Comparison of ENCODE assay signal across 11 mouse cellular contexts in the genomic region with DNA sequence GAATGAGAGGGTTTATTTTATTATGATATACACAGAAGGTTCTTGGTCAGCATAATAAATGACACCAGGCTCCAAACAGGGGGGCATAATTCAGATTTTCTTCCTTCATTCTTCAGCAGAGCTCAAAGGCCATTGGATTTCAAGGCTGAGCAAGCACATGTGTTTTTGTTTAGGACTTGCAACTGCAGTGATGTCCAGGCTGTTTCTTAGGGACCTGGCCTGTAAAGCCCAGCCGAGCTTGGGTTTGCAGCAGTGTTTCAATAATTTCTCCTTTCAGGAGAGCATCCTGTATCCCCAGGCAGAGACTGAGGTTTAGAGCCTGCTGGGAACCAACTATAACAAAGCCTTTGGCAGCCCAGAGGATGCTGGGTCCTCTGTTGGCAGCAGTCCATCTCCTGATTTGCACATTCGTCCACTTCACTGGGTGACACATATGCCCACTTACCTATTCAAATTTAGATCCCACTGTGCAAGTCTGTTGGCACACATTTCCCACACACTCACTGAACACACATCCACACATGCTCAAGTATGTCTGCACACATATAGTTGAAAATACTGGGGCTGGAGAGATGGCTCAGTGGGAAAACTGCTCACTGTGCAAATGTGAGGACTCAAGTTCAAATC.
DNase-seq lines count a peak whose midpoint lies in the region; ATAC-seq and TF ChIP-seq lines count a peak whose summit lies in the region.
"Had no signal": no experiment of that assay in that cellular context is flagged by ENCODE, and none has a peak within 500 bp of the region (broad histone marks: within the 10 kb centered on the region; RNA-seq: fewer than 3 reads in every experiment).

No protein-coding gene starts in this region.

- TF ChIP-seq EP300 in lung, postnatal 0 days (IDR thresholded peaks at IDR 0.05), result no peak

- no peak overlapping the region for H3K9ac ChIP-seq in lung, postnatal 0 days (replicated peaks; ENCODE audit: low read depth)
- H3K9ac ChIP-seq in neural tube, embryonic 14.5 days (replicated peaks; ENCODE audit: low read depth, low read length), result no peak overlapping the region
- H3K9ac ChIP-seq: lung, embryonic 15.5 days had no signal

- peak; percentile 4 for DNase-seq in lung, postnatal 10 days
- DNase-seq in lung, postnatal 0 days (ENCODE audit: low spot score), result no peak
- DNase-seq in embryonic facial prominence, embryonic 10.5 days (ENCODE audit: low spot score), result peak; percentile 23
- peak; percentile 46 for DNase-seq in forelimb bud, embryonic 11.5 days (ENCODE audit: low read depth, low spot score)
- no peak for DNase-seq in adrenal gland, postnatal 36 days
- DNase-seq in spleen, postnatal 14 days (ENCODE audit: low spot score in 2 of 2), result no peak
- DNase-seq: adrenal gland, adult 8-10 months; thymus, postnatal 36 days had no signal

- H3K4me2 ChIP-seq in lung, postnatal 0 days (replicated peaks; ENCODE audit: low read depth, low read length), result no peak overlapping the region
- H3K4me2 ChIP-seq in neural tube, embryonic 14.5 days (ENCODE audit: low read depth, low read length), result no peak overlapping the region
- H3K4me2 ChIP-seq: lung, embryonic 15.5 days had no signal

- H3K27ac ChIP-seq in lung, postnatal 0 days (ENCODE audit: low read length), result no peak overlapping the region
- H3K27ac ChIP-seq in embryonic facial prominence, embryonic 10.5 days (replicated peaks), result no peak overlapping the region
- H3K27ac ChIP-seq in neural tube, embryonic 14.5 days (ENCODE audit: low read depth, low read length), result no peak overlapping the region
- H3K27ac ChIP-seq: lung, embryonic 15.5 days had no signal

- TF ChIP-seq CTCF in lung, postnatal 0 days (IDR thresholded peaks at IDR 0.05), result no peak

- no peaks in the 10 kb centered on the region for H3K27me3 ChIP-seq in lung, postnatal 0 days (replicated peaks; ENCODE audit: insufficient read depth, low read length)
- H3K27me3 ChIP-seq in embryonic facial prominence, embryonic 10.5 days (replicated peaks; ENCODE audit: low read depth, poor library complexity, severe bottlenecking), result 0 out of 2 replicates have a peak, but pooled peaks cover 5% of the 10 kb centered on the region
- H3K27me3 ChIP-seq in neural tube, embryonic 14.5 days (ENCODE audit: control insufficient read depth, insufficient read depth, low read length), result no peaks in the 10 kb centered on the region
- H3K27me3 ChIP-seq: lung, embryonic 15.5 days had no signal

- no peaks in the 10 kb centered on the region for H3K36me3 ChIP-seq in lung, postnatal 0 days (ENCODE audit: insufficient read depth, low read length)
- no peaks in the 10 kb centered on the region for H3K36me3 ChIP-seq in embryonic facial prominence, embryonic 10.5 days (replicated peaks)
- no peaks in the 10 kb centered on the region for H3K36me3 ChIP-seq in neural tube, embryonic 14.5 days (ENCODE audit: control insufficient read depth, insufficient read depth, low read length)
- H3K36me3 ChIP-seq: G1E; lung, embryonic 15.5 days had no signal

- no peak overlapping the region for H3K4me3 ChIP-seq in lung, postnatal 0 days (ENCODE audit: low read depth, low read length)
- H3K4me3 ChIP-seq in embryonic facial prominence, embryonic 10.5 days, result no peak overlapping the region
- H3K4me3 ChIP-seq in neural tube, embryonic 14.5 days (ENCODE audit: low read depth, low read length), result no peak overlapping the region
- H3K4me3 ChIP-seq: lung, embryonic 15.5 days had no signal

- WGBS in lung, postnatal 0 days, result 37% methylated on average over 2 of the region's 2 CpGs
- 51% methylated on average over 2 of the region's 2 CpGs for whole genome bisulfite sequencing in embryonic facial prominence, embryonic 10.5 days
- 17% methylated on average over 2 of the region's 2 CpGs for WGBS in neural tube, embryonic 14.5 days

- no peaks in the 10 kb centered on the region for H3K9me3 ChIP-seq in lung, postnatal 0 days (ENCODE audit: low read length)
- H3K9me3 ChIP-seq in embryonic facial prominence, embryonic 10.5 days, result no peaks in the 10 kb centered on the region
- no peaks in the 10 kb centered on the region for H3K9me3 ChIP-seq in neural tube, embryonic 14.5 days (ENCODE audit: control insufficient read depth, low read length)
- H3K9me3 ChIP-seq: lung, embryonic 15.5 days had no signal

- no peak for ATAC-seq in lung, postnatal 0 days
- ATAC-seq in neural tube, embryonic 14.5 days (ENCODE audit: low read depth), result peak; percentile 41; the same call in 1 of the 2 replicates

- H3K4me1 ChIP-seq in lung, postnatal 0 days (ENCODE audit: insufficient read depth, low read depth, low read length), result no peaks in the 10 kb centered on the region
- H3K4me1 ChIP-seq in embryonic facial prominence, embryonic 10.5 days, result peaks cover 18% of the 10 kb centered on the region
- no peaks in the 10 kb centered on the region for H3K4me1 ChIP-seq in neural tube, embryonic 14.5 days (ENCODE audit: control insufficient read depth, insufficient read depth, low read length)
- H3K4me1 ChIP-seq: lung, embryonic 15.5 days had no signal

Comparison
In these comparisons a context has a peak if more than half of its experiments do, and no peak if none do; other contexts are left out.
1. DNase-seq: peak in lung, postnatal 10 days (single experiment), embryonic facial prominence, embryonic 10.5 days (single experiment) and forelimb bud, embryonic 11.5 days (single experiment); none in lung, postnatal 0 days (single experiment), adrenal gland, postnatal 36 days (0 of 2) and spleen, postnatal 14 days (0 of 2).